Mouse (Mus musculus): ENCODE data around the gene Traf1. TPM values are rescaled to one million over a fixed set of nuclear protein-coding genes. Genes with fewer than 3 reads are reported as not detected.
A peak's percentile ranks its signal among the peaks of the same experiment; 100 is the strongest.

The Traf1 gene
- polyA plus RNA-seq, 1 experiment from 2014 or later: 0.87 TPM

- Histone ChIP-seq H3K4me2 (ENCODE audit: low read length) (no peak overlapping the region), H3K36me3 (ENCODE audit: control insufficient read depth, insufficient read depth, low read length) (no peaks in the 10 kb centered on the region), H3K4me1 (ENCODE audit: control insufficient read depth, insufficient read depth, low read length) (0 out of 2 replicates have a peak, but pooled peaks cover 3% of the 10 kb centered on the region), H3K9me3 (ENCODE audit: control insufficient read depth, low read length) (no peaks in the 10 kb centered on the region), H3K9ac (replicated peaks; ENCODE audit: low read length) (no peak overlapping the region), H3K27me3 (ENCODE audit: control insufficient read depth, insufficient read depth, low read length) (no peaks in the 10 kb centered on the region), H3K27ac (replicated peaks; ENCODE audit: low read depth, low read length) (no peak overlapping the region), H3K4me3 (replicated peaks; ENCODE audit: low read depth, low read length) (no peak overlapping the region)
- ATAC-seq (ENCODE audit: low FRiP score, low TSS enrichment) (no peak), DNase-seq (no peak)
- WGBS: 86% methylated on average over 8 of the region's 8 CpGs
Measured at GRCm38 (mm10) chr2:34984885-34985284, 23.3 kb upstream of the Traf1 start.

- no peaks in the 10 kb centered on the region for H3K9me3 ChIP-seq (ENCODE audit: control insufficient read depth, low read length)
- no peaks in the 10 kb centered on the region for H3K27me3 ChIP-seq (ENCODE audit: control insufficient read depth, insufficient read depth, low read length)
- 0 out of 2 replicates have a peak, but pooled peaks cover 3% of the 10 kb centered on the region for H3K4me1 ChIP-seq (ENCODE audit: control insufficient read depth, insufficient read depth, low read length)
- H3K36me3 ChIP-seq (ENCODE audit: control insufficient read depth, insufficient read depth, low read length): no peaks in the 10 kb centered on the region
- 0 out of 2 replicates have a peak overlapping the region, but pooled peaks have one; percentile 13 for H3K27ac ChIP-seq (replicated peaks; ENCODE audit: low read depth, low read length)
- 76% methylated on average over 11 of the region's 11 CpGs for WGBS
- H3K4me3 ChIP-seq (replicated peaks; ENCODE audit: low read depth, low read length): no peak overlapping the region
- no peak overlapping the region for H3K4me2 ChIP-seq (ENCODE audit: low read length)
- ATAC-seq (ENCODE audit: low FRiP score, low TSS enrichment) (no peak), DNase-seq (no peak)
- H3K9ac ChIP-seq (replicated peaks; ENCODE audit: low read length): no peak overlapping the region
Measured at GRCm38 (mm10) chr2:34982906-34983698, 21.5 kb upstream of the Traf1 start.

DNA sequence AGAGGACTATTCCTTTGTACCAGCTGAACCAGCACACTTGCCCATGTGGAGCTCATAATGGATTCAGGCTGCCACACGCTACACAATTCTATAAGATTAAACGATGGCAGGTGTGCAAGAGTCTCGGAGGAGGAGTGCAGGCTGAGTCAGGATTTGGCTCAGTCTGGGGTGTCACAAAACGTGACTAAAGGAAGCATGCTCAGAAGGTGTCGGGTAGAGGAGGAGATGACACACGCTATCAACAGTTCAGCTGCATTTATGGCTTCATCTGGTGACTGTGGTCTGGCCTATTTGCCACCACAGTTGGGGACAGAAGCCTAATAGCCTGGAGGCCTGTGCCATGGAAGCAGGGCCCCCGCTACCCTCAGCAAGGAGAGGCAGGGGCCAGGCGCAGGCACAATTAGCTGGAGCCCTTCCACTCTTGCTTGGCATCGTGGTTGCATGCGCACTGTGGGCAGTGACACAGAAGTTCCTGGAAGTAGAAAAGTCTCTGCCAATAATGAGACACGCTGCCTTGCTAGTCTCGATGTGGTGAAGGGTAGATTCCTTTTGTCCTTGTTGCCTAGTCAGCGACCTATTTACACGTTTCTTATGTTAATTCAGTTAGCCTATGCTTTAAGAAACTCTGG lies 20.6 kb upstream of the Traf1 start:
- DNase-seq (no peak), ATAC-seq (ENCODE audit: low FRiP score, low TSS enrichment) (no peak)
- WGBS: 55% methylated on average over 14 of the region's 14 CpGs

DNA sequence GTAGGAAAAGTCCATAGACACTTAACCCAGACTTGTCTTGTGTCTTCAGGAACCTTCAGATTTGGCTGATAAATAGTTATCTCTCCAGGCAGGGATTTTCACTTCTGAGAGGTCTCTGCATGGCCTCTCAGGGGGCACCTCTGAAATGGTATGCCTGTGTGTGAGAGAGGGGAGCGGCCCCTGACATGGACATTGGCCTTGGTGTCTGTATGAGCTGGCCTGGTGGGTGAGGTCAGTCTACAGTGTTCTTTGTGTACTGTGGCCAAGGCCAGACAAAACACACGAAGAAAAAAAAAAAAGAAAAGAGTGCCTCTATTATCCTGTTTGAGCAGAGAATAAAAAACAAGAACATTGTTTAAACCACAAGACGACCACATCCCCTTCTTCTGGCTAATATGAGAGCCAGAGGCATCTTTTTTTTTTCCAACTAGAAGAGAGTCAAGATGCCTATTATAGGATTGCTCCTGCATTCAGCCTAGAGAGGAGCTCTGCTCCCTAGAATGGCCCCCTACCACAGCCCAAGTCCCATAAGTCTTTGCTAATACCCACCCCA lies 18.0 kb upstream of the Traf1 start:
- Histone ChIP-seq H3K36me3 (ENCODE audit: control insufficient read depth, insufficient read depth, low read length) (no peaks in the 10 kb centered on the region), H3K4me2 (ENCODE audit: low read length) (no peak overlapping the region), H3K4me3 (replicated peaks; ENCODE audit: low read depth, low read length) (no peak overlapping the region), H3K4me1 (ENCODE audit: control insufficient read depth, insufficient read depth, low read length) (0 out of 2 replicates have a peak, but pooled peaks cover 3% of the 10 kb centered on the region), H3K9me3 (ENCODE audit: control insufficient read depth, low read length) (no peaks in the 10 kb centered on the region), H3K27ac (replicated peaks; ENCODE audit: low read depth, low read length) (no peak overlapping the region), H3K9ac (replicated peaks; ENCODE audit: low read length) (no peak overlapping the region), H3K27me3 (ENCODE audit: control insufficient read depth, insufficient read depth, low read length) (no peaks in the 10 kb centered on the region)
- ATAC-seq (ENCODE audit: low FRiP score, low TSS enrichment) (no peak), DNase-seq (no peak)
- 76% methylated on average over 3 of the region's 3 CpGs for WGBS

More for the DNA sequence above, 20.6 kb upstream of the Traf1 start:
- no peak overlapping the region for H3K9ac ChIP-seq (replicated peaks; ENCODE audit: low read length)
- H3K4me1 ChIP-seq (ENCODE audit: control insufficient read depth, insufficient read depth, low read length): 0 out of 2 replicates have a peak, but pooled peaks cover 3% of the 10 kb centered on the region
- no peaks in the 10 kb centered on the region for H3K36me3 ChIP-seq (ENCODE audit: control insufficient read depth, insufficient read depth, low read length)
- no peak overlapping the region for H3K4me2 ChIP-seq (ENCODE audit: low read length)
- H3K27ac ChIP-seq (replicated peaks; ENCODE audit: low read depth, low read length): no peak overlapping the region
- H3K9me3 ChIP-seq (ENCODE audit: control insufficient read depth, low read length): no peaks in the 10 kb centered on the region
- H3K4me3 ChIP-seq (replicated peaks; ENCODE audit: low read depth, low read length): no peak overlapping the region
- no peaks in the 10 kb centered on the region for H3K27me3 ChIP-seq (ENCODE audit: control insufficient read depth, insufficient read depth, low read length)

DNA sequence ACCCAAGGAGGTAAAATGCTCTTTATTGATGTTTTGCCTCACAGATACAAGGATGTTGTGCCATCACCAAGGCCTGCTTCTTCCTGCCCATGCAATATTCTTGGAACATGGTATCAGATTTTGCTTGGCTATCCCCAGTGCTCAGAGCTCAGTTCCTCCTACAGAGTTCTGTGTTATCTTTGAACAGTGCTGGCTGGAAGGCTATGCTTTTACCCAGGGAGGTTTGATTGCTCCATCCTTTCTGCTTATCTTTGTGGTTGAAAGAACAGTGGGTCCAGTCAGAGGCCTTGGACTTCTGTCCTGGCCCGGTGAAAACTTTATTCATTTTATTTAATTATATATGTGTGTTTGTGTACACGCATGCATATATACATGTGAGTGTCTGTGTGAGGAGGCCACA lies 16.7 kb upstream of the Traf1 start:
- no peaks in the 10 kb centered on the region for H3K27me3 ChIP-seq (ENCODE audit: control insufficient read depth, insufficient read depth, low read length)
- H3K4me1 ChIP-seq (ENCODE audit: control insufficient read depth, insufficient read depth, low read length): 0 out of 2 replicates have a peak, but pooled peaks cover 3% of the 10 kb centered on the region
- no peaks in the 10 kb centered on the region for H3K9me3 ChIP-seq (ENCODE audit: control insufficient read depth, low read length)
- no peak overlapping the region for H3K9ac ChIP-seq (replicated peaks; ENCODE audit: low read length)
- no peak overlapping the region for H3K4me2 ChIP-seq (ENCODE audit: low read length)
- H3K36me3 ChIP-seq (ENCODE audit: control insufficient read depth, insufficient read depth, low read length): no peaks in the 10 kb centered on the region
- 99% methylated on average over 2 of the region's 2 CpGs for WGBS
- H3K4me3 ChIP-seq (replicated peaks; ENCODE audit: low read depth, low read length): no peak overlapping the region
- ATAC-seq (ENCODE audit: low FRiP score, low TSS enrichment) (no peak), DNase-seq (no peak)
- H3K27ac ChIP-seq (replicated peaks; ENCODE audit: low read depth, low read length): no peak overlapping the region

GRCm38 (mm10) chr2:34976945-34977658 lies 15.5 kb upstream of the Traf1 start:
- no peak overlapping the region for H3K9ac ChIP-seq (replicated peaks; ENCODE audit: low read length)
- H3K4me2 ChIP-seq (ENCODE audit: low read length): no peak overlapping the region
- no peak for DNase-seq
- H3K4me3 ChIP-seq (replicated peaks; ENCODE audit: low read depth, low read length): no peak overlapping the region
- no peaks in the 10 kb centered on the region for H3K36me3 ChIP-seq (ENCODE audit: control insufficient read depth, insufficient read depth, low read length)
- WGBS: 89% methylated on average over 8 of the region's 8 CpGs
- H3K27ac ChIP-seq (replicated peaks; ENCODE audit: low read depth, low read length): no peak overlapping the region
- no peak for ATAC-seq (ENCODE audit: low FRiP score, low TSS enrichment)
- H3K27me3 ChIP-seq (ENCODE audit: control insufficient read depth, insufficient read depth, low read length): no peaks in the 10 kb centered on the region
- no peaks in the 10 kb centered on the region for H3K9me3 ChIP-seq (ENCODE audit: control insufficient read depth, low read length)
- no peaks in the 10 kb centered on the region for H3K4me1 ChIP-seq (ENCODE audit: control insufficient read depth, insufficient read depth, low read length)

- WGBS: 93% methylated on average over 6 of the region's 6 CpGs
- Histone ChIP-seq H3K4me2 (ENCODE audit: low read length) (no peak overlapping the region), H3K4me3 (replicated peaks; ENCODE audit: low read depth, low read length) (no peak overlapping the region), H3K36me3 (ENCODE audit: control insufficient read depth, insufficient read depth, low read length) (no peaks in the 10 kb centered on the region), H3K27ac (replicated peaks; ENCODE audit: low read depth, low read length) (no peak overlapping the region), H3K27me3 (ENCODE audit: control insufficient read depth, insufficient read depth, low read length) (no peaks in the 10 kb centered on the region), H3K9ac (replicated peaks; ENCODE audit: low read length) (no peak overlapping the region), H3K4me1 (ENCODE audit: control insufficient read depth, insufficient read depth, low read length) (no peaks in the 10 kb centered on the region), H3K9me3 (ENCODE audit: control insufficient read depth, low read length) (no peaks in the 10 kb centered on the region)
- ATAC-seq (ENCODE audit: low FRiP score, low TSS enrichment): no peak
- DNase-seq: no peak
Measured at GRCm38 (mm10) chr2:34976447-34976846, 14.9 kb upstream of the Traf1 start.

- Histone ChIP-seq H3K27ac (replicated peaks; ENCODE audit: low read depth, low read length) (no peak overlapping the region), H3K9ac (replicated peaks; ENCODE audit: low read length) (no peak overlapping the region), H3K4me1 (ENCODE audit: control insufficient read depth, insufficient read depth, low read length) (no peaks in the 10 kb centered on the region), H3K9me3 (ENCODE audit: control insufficient read depth, low read length) (no peaks in the 10 kb centered on the region), H3K36me3 (ENCODE audit: control insufficient read depth, insufficient read depth, low read length) (no peaks in the 10 kb centered on the region), H3K4me3 (replicated peaks; ENCODE audit: low read depth, low read length) (no peak overlapping the region), H3K4me2 (ENCODE audit: low read length) (no peak overlapping the region), H3K27me3 (ENCODE audit: control insufficient read depth, insufficient read depth, low read length) (no peaks in the 10 kb centered on the region)
- 93% methylated on average over 8 of the region's 8 CpGs for WGBS
- no peak for ATAC-seq (ENCODE audit: low FRiP score, low TSS enrichment)
- DNase-seq: no peak
Measured at GRCm38 (mm10) chr2:34973087-34973486, 11.5 kb upstream of the Traf1 start.

All from midbrain, embryonic 14.5 days (tissue).